Mouse (Mus musculus) limb, embryonic 15.5 days (tissue): ENCODE results near the gene Gm10518. TPM values are rescaled to one million over a fixed set of nuclear protein-coding genes. Genes with fewer than 3 reads are reported as not detected.
"Not testable (repeated sequence)": the region's sequence is repeated elsewhere in the genome, so short reads cannot be mapped to it uniquely, and the experiment has no call there.

Experiments
- ATAC-seq: fragments of 200-750 bp; cut with Nextera tagmentation; 2 replicates; pipeline ENCODE4 v1.8.0; 2017; ENCODE audit warnings: low read depth, moderate TSS enrichment; ENCODE audit not compliant: insufficient number of reproducible peaks, low FRiP score, low TSS enrichment
- H3K27ac ChIP-seq: fragments of 300-500 bp; sonication (generic); 2 replicates; pipeline ENCODE4 v1.5.1; 2015; ENCODE audit warnings: moderate library complexity, mild to moderate bottlenecking, inconsistent platforms
- H3K27me3 ChIP-seq: fragments of 300-500 bp; sonication (generic); 2 replicates; pipeline ENCODE4 v1.6.1; 2015; ENCODE audit warnings: inconsistent platforms
- H3K36me3 ChIP-seq: fragments of 300-500 bp; sonication (generic); 2 replicates; pipeline ENCODE4 v1.6.1; 2015; ENCODE audit warnings: inconsistent platforms
- H3K4me1 ChIP-seq: fragments of 300-500 bp; sonication (generic); 2 replicates; pipeline ENCODE4 v1.6.1; 2015; ENCODE audit warnings: inconsistent platforms
- H3K4me2 ChIP-seq: fragments of 300-500 bp; sonication (generic); 2 replicates; pipeline ENCODE4 v1.6.1; 2015; ENCODE audit warnings: mild to moderate bottlenecking, inconsistent platforms
- H3K4me3 ChIP-seq: fragments of 300-500 bp; sonication (generic); 2 replicates; pipeline ENCODE4 v1.5.1; 2015; ENCODE audit warnings: mild to moderate bottlenecking, inconsistent platforms
- H3K9ac ChIP-seq: fragments of 300-500 bp; sonication (generic); 2 replicates; pipeline ENCODE4 v1.6.1; 2015; ENCODE audit warnings: inconsistent platforms
- H3K9me3 ChIP-seq: fragments of 300-500 bp; sonication (generic); 2 replicates; pipeline ENCODE4 v1.6.1; 2016; ENCODE audit warnings: inconsistent platforms
- WGBS: fragments of 180-500 bp; shearing (Covaris S2); methylation state at CpG from one replicate; pipeline ENCODE4 v1.1.7; 2015; 5-methylcytosine and 5-hydroxymethylcytosine counted together
- polyA plus RNA-seq: library from polyadenylated mRNA; unstranded; fragments of >200 nt; fragmentation: Nextera tagmentation; extraction: Ambion mirVana; gene quantifications from 2 replicates; pipeline ENCODE4 v1.2.1, GENCODE M21; 2015

Gm10518 gene
- polyA plus RNA-seq, 1 experiment from 2014 or later = 0.19 TPM

DNA sequence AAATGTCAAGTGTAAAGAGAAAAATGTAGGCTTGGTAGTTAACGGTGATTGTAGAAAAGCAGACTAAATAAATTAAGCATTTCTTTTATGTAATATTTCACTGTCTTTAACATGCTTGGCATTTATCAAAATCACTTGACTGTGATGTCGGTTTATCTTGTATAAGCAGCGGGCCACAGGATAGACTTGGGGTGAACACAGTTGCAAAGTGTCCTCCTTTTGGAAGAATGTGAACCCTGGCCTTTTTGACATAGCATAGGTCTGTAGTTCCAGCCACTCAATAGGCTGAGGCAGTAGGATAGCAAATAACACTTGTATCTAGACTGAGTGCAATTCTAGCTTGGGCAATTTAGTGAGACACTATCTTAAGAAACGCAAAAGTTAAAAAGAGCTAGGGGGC, 4.3 kb downstream of the Gm10518 start:
- 75% methylated on average over 4 of the region's 4 CpGs for WGBS
- ATAC-seq = no peak
- no peak overlapping the region for H3K4me3 ChIP-seq
- H3K27me3 ChIP-seq = no peaks in the 10 kb centered on the region
- H3K27ac ChIP-seq = no peak overlapping the region
- H3K4me2 ChIP-seq = no peak overlapping the region
- no peak overlapping the region for H3K9ac ChIP-seq
- H3K4me1 ChIP-seq = peaks cover 6% of the 10 kb centered on the region
- H3K36me3 ChIP-seq = no peaks in the 10 kb centered on the region
- H3K9me3 ChIP-seq = no peaks in the 10 kb centered on the region

DNA sequence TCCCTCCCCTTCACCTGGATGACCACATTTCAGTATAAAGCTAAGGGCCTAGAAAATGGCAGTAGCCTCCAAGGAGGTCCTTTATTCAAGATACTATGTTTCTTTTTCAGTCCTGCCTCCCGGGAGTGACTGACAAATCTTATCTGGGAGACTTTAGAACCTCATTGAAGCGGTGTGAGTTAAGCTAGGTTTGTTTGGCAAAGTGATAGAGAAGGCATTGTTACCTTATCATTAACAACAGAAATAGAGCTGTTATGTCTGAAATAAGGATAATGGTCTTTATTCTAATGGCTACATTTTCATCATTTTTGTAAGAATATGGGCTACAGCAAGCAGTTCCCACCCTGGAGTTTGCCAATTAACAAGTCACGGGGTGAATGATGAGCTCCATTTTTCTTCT, 5.1 kb downstream of the Gm10518 start:
- Histone ChIP-seq H3K27ac (no peak overlapping the region), H3K4me1 (peaks cover 6% of the 10 kb centered on the region), H3K9me3 (no peaks in the 10 kb centered on the region), H3K4me2 (no peak overlapping the region), H3K9ac (no peak overlapping the region), H3K36me3 (no peaks in the 10 kb centered on the region), H3K27me3 (no peaks in the 10 kb centered on the region), H3K4me3 (no peak overlapping the region)
- ATAC-seq = no peak
- 78% methylated on average over 3 of the region's 3 CpGs for WGBS

DNA sequence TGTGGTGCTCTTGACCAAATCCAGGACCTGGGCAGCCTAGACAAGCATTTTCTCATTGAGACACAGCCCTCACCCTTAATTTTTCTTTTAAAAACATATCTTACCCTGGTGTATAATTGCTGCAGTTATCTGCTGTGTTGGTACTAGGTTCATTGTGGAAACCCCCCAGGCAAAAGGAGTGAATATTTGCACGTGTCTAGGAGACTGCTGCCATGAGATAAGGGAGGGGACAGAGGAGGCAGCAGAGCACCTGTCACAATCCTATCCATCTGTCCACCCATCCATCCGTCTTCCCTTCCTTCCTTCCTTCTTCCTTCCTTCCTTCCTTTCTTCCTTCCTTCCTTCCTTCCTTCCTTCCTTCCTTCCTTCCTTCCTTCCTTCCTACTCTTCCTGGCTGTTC, 10.2 kb downstream of the Gm10518 start:
- no peaks in the 10 kb centered on the region for H3K9me3 ChIP-seq
- no peaks in the 10 kb centered on the region for H3K27me3 ChIP-seq
- no peak overlapping the region for H3K4me2 ChIP-seq
- no peak overlapping the region for H3K9ac ChIP-seq
- H3K4me3 ChIP-seq = no peak overlapping the region
- H3K4me1 ChIP-seq = no peaks in the 10 kb centered on the region
- no peak overlapping the region for H3K27ac ChIP-seq
- WGBS = 59% methylated on average over 2 of the region's 2 CpGs
- H3K36me3 ChIP-seq = no peaks in the 10 kb centered on the region
- no peak for ATAC-seq

DNA sequence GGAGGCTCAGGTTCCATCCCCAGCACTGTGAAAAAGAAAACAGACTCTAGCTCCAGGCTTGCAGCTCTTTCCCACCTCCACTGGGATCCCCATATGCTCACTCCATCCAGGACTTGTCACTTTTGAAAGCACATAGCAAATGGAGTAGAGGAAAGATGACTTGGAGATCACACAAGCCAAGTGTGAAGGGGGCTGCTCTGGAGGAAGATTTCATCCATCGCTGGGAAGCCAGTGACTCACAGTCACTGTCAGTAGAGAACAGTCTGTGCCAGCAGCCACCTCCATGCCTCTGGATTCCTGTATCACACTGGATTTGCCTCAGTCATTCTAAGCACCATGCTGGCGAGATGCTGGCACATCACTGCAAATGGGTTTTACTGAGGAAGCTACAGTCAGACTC, 11.4 kb downstream of the Gm10518 start:
- WGBS = 81% methylated on average over 2 of the region's 2 CpGs
- no peak for ATAC-seq

DNA sequence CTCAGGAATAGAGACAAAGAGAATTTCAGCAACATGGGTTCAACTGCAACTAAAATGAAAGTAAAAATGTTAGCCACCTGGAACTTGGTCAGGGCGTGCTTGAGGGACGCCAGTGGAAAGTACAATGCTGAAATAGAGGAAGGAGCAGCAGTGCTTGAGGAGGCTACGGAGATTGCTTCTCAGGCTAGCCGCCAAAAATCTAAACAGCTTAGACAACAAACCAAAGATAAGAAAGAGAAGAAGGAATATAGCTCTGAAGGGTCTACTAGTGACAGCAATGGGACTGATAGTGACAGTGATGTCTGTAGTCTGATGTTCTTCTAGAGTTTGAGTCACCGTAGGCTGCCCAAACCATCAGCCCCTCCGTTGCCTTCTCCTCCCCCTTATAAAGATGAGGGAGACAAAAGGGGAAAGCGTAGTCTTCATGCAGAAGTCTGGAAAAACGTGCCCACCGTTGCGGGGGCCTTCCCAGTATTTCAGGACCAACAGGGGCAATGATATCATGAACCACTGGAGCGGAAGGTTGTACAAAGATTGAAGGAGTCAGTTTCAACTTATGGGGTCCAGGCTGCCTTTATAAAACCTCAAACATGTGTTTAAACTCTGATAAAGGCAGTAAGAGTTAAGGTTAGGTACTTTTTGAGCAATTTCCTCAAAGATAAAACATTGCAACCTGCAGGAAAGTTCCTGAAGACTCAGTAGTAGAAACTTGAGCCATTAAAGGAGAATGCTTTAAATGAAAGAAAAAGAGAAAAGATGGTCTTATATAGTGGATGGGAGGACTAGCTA, 15.5 kb downstream of the Gm10518 start:
- ATAC-seq, H3K27me3 ChIP-seq, H3K4me3 ChIP-seq, H3K9me3 ChIP-seq, H3K4me2 ChIP-seq, H3K4me1 ChIP-seq, H3K27ac ChIP-seq, H3K36me3 ChIP-seq, H3K9ac ChIP-seq: not testable (repeated sequence)
- WGBS = 88% methylated on average over 11 of the region's 11 CpGs

More for the DNA sequence above, 11.4 kb downstream of the Gm10518 start:
- Histone ChIP-seq H3K27me3 (no peaks in the 10 kb centered on the region), H3K4me2 (no peak overlapping the region), H3K36me3 (no peaks in the 10 kb centered on the region), H3K27ac (no peak overlapping the region), H3K9me3 (no peaks in the 10 kb centered on the region), H3K4me3 (no peak overlapping the region), H3K9ac (no peak overlapping the region), H3K4me1 (no peaks in the 10 kb centered on the region)

DNA sequence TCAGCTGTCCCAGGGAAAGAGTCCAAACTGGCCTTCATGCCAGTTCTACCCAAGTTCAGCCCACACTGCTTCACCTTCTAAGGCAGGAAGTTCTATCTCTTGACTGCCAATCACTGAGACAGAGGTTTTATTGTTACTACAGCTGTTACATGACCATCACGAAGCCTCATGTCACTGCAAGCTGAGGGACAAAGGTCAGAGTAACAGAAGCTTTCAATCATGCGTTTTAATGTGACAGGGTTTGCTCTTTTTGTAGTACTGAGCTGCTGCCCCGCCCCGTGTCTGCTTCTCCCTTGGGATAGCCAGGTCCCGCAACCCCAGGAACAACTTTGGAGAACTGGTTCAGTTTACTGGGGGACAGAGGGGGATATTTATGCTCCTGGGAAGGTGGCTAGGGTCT, 21.4 kb downstream of the Gm10518 start:
- Histone ChIP-seq H3K27me3 (no peaks in the 10 kb centered on the region), H3K4me1 (no peaks in the 10 kb centered on the region), H3K4me2 (no peak overlapping the region), H3K9me3 (no peaks in the 10 kb centered on the region), H3K9ac (no peak overlapping the region), H3K27ac (no peak overlapping the region), H3K36me3 (no peaks in the 10 kb centered on the region), H3K4me3 (no peak overlapping the region)
- no peak for ATAC-seq
- WGBS = 67% methylated on average over 5 of the region's 5 CpGs

DNA sequence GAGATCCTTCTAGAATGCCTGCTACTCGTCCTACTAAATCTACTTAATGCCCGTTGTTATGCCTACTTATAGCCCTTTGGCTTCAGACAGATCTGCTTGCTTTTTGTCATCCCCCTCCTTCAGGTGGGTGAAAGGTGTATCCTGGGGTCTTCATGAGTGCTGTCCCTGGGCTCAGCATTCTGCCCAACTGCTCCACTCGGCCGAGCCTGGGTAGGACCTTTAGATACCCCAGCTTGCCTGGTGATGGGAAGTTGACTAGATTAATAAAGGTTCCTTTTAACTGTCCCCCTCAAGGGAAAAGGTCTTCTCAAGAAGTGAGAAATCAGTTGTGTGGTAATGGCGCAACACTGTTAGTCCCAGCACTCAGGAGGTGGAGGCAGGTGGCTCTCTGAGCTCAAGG, 24.9 kb downstream of the Gm10518 start:
- no peaks in the 10 kb centered on the region for H3K36me3 ChIP-seq
- 89% methylated on average over 5 of the region's 5 CpGs for WGBS
- no peak overlapping the region for H3K4me3 ChIP-seq
- no peaks in the 10 kb centered on the region for H3K4me1 ChIP-seq
- ATAC-seq = no peak
- no peak overlapping the region for H3K4me2 ChIP-seq
- H3K9me3 ChIP-seq = no peaks in the 10 kb centered on the region
- H3K27me3 ChIP-seq = no peaks in the 10 kb centered on the region
- H3K9ac ChIP-seq = no peak overlapping the region
- no peak overlapping the region for H3K27ac ChIP-seq

DNA sequence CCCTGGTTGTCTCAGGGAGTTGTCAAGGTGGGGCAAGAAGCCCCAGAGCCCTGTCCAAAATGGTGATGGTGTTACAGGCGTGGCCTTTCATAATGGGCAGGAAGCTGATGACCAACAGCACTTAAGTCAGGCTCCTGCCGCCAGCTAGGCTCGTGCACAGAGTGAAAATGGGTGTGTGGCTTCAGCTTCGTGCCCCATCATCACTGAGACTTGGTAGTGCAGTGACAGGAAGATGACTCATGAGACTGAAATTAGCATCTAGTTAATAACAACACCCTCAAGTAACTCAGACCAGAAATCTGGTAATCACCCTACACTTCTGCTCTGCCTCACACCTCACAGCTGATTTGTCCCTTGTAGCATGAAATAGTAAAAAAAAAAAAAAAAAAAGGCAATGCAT, 25.7 kb downstream of the Gm10518 start:
- no peak overlapping the region for H3K4me2 ChIP-seq
- no peak overlapping the region for H3K9ac ChIP-seq
- no peaks in the 10 kb centered on the region for H3K27me3 ChIP-seq
- no peak for ATAC-seq
- H3K9me3 ChIP-seq = no peaks in the 10 kb centered on the region
- H3K4me1 ChIP-seq = no peaks in the 10 kb centered on the region
- H3K4me3 ChIP-seq = no peak overlapping the region
- H3K27ac ChIP-seq = no peak overlapping the region
- WGBS = 65% methylated on average over 4 of the region's 4 CpGs
- H3K36me3 ChIP-seq = no peaks in the 10 kb centered on the region

DNA sequence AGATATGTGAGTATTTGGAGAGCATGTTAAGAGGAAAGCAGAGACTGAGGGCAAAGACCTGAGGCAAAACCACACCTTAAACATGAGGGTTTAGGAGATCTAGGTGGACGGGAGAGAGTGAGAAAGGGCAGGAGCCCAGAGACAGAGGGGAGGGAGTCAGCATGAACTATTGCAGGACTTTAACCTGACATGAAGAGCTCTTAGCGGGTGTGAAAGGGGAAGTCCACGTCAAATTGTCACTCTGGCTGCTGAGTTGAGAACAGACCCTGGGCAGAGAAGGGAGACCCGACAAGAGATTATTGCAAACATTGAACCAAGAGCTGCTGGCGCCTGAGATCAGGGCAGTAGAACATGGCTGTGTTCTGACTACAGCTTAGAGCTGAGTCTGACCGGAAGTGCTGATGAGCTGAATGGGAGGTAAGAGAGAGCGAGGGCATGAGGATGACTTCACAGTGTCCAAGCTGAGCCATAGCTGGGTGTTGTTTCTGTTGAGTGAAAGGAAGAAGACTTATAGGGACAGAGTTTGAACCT, 29.6 kb downstream of the Gm10518 start:
- Histone ChIP-seq H3K9me3 (no peaks in the 10 kb centered on the region), H3K9ac (no peak overlapping the region), H3K4me1 (no peaks in the 10 kb centered on the region), H3K4me2 (no peak overlapping the region), H3K36me3 (no peaks in the 10 kb centered on the region), H3K27ac (no peak overlapping the region), H3K27me3 (no peaks in the 10 kb centered on the region), H3K4me3 (no peak overlapping the region)
- no peak for ATAC-seq
- 72% methylated on average over 7 of the region's 7 CpGs for WGBS

DNA sequence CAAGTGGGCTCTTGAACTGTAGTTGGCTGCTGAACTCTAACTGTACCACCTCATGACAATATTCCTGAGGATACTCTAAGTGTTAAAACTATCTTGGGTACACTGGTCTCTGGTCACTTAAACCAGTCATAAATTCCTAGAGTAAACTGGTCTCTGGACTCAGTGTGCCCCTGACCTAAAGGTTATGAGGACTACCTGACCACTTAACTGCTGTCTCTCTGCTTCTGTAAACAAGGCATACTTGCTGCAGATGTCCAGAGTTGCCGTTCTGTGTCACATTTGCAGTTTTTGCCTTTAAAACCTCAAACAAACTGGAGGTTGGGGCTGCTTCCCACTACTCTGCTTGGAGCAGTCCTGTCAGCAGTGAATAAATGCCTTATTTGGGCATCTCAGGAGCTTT, 30.4 kb downstream of the Gm10518 start:
- no peak overlapping the region for H3K4me2 ChIP-seq
- no peaks in the 10 kb centered on the region for H3K9me3 ChIP-seq
- no peaks in the 10 kb centered on the region for H3K4me1 ChIP-seq
- no peak overlapping the region for H3K9ac ChIP-seq
- 79% methylated on average over 1 of the region's 1 CpGs for WGBS
- H3K27ac ChIP-seq = no peak overlapping the region
- H3K4me3 ChIP-seq = no peak overlapping the region
- no peaks in the 10 kb centered on the region for H3K36me3 ChIP-seq
- no peak for ATAC-seq
- H3K27me3 ChIP-seq = no peaks in the 10 kb centered on the region

DNA sequence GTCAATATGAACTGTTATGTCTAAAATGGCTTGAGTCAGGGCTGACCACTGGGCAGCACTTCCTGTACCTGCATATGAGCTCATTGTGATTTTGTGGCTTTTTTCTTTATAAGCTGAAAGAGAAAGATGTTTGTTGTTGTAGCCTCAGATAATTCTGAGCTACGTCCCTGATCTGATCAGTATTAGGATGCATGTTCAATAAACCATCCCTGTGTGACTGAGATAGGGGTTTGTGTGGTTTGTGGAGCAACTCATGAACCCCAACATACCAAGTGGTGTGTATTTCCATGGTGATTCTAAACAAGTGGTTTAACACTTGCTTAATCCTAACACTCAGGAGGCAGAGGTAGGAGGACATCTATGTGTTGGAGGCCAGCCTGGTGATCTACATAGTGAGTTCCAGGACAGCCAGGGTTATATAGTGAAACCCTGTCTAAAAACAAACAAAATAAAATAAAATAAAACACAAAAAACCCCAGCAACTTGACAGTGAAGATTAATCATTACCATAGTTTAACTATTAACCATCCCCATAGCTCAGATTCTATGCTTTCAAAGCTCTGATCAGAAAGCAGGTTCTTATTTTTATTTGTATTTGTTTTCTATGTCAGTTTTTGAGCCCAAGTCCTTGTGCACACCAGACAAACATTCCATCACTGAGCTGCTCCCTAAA, 32.7 kb downstream of the Gm10518 start:
- Histone ChIP-seq H3K27me3 (no peaks in the 10 kb centered on the region), H3K4me3 (no peak overlapping the region), H3K9me3 (no peaks in the 10 kb centered on the region), H3K4me2 (no peak overlapping the region), H3K4me1 (no peaks in the 10 kb centered on the region), H3K36me3 (no peaks in the 10 kb centered on the region), H3K27ac (no peak overlapping the region), H3K9ac (no peak overlapping the region)
- ATAC-seq = no peak
- WGBS = 93% methylated on average over 1 of the region's 1 CpGs
